Mouse (Mus musculus) lung, postnatal 0 days (tissue): ENCODE results near the gene 5330417C22Rik.

Experiments
- CTCF ChIP-seq: IDR thresholded peaks from 2 replicates; pipeline ENCODE4 v1.5.1; 2016; ENCODE audit warnings: antibody characterized with exemption, mild to moderate bottlenecking
- EP300 ChIP-seq: IDR thresholded peaks from 2 replicates; pipeline ENCODE4 v1.6.1; 2016; ENCODE audit warnings: antibody characterized with exemption, mild to moderate bottlenecking, control low read depth

DNA sequence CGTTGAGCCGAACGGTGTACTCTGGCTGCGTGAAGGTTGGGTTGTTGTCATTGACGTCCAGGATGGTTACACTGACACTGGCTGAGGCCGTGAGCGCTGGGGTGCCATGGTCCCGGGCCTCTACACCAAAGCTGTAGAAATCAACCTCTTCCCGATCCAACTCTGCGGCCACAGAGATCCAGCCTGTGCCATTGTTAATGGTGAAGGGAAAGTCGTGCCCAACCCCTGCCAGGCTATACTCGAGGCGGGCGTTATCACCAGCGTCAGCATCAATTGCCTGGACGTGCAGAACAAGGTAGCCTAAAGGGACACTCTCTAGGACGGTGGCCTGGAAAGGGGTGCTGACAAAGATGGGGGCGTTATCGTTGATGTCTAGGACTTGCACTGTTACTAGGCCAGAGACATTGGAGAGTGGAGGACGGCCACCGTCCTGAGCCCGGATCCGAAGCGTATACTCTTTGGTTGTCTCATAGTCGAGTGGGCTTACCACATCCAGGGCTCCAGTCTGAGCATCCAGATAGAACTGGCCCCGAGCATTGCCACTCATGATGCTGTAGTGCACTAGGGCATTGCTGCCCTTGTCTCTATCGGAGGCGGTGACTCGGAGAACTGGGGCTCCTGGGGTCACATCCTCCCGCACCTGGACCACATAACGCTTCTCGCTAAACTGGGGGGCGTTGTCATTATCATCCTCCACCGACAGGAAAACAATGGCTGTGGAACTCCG, 122.5 kb downstream of the 5330417C22Rik start:
- TF ChIP-seq EP300, result no peak
- TF ChIP-seq CTCF, result no peak
